Mouse (Mus musculus) olfactory bulb, adult 2 months (tissue): ENCODE results near the gene Hyal1.

Experiments
- CTCF ChIP-seq: fragments of 200-500 bp; IDR thresholded peaks from 2 replicates; pipeline ENCODE4 v1.5.1; 2012; ENCODE audit warnings: low read depth, mild to moderate bottlenecking, low read length, moderate library complexity; ENCODE audit not compliant: insufficient read depth
- POLR2A ChIP-seq: fragments of 200-500 bp; IDR thresholded peaks from 2 replicates; pipeline ENCODE4 v1.6.1; 2012; ENCODE audit warnings: mild to moderate bottlenecking, low read depth, low read length, moderate library complexity; ENCODE audit not compliant: insufficient read depth

DNA sequence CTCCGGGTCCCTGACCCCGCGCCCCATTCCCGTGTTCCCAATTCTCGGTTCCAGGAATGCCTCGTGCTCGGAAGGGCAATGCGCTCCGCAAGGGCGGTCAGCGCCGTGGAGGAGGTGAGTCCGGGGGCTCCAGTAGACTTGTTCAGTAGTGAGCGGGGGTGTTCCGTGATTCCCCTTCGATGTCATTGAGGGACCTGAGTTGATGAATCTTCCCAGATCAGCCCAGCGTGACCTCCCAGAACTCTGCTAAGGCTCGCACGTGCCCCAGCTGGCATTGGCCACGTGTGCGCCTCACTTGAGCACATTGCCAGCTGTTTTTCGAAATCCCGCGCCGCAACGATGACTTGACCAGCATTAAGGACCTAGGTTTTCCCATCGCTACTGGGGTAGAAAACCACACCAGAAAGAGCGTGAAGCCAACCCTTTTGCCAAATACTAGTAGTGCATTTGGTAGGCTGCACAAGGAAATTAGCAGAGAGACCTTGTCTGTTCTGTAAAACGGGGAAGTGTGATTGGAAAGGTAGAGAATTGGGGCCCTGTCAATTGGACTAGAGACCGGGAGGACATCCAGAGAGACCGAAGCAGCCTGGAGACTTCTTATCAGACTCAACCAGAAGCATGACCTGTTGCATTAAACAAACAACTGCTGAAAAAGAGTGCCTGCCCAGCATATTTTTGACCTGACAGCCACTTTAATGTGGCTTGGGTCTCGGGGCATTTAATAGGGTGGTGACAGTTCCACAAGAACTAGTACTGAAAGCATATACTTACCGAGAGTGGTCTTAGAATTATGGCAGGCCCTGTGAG, 11.3 kb downstream of the Hyal1 start:
- no peak for TF ChIP-seq CTCF
- TF ChIP-seq POLR2A, result no peak
